Mouse (Mus musculus) kidney, adult 2 months (tissue): Measurements from ENCODE around the gene Ppara. TPM values are rescaled to one million over a fixed set of nuclear protein-coding genes. Genes with fewer than 3 reads are reported as not detected.

ENCODE experiments used
- DNase-seq: peaks from one replicate; pipeline ENCODE4 v3.0.0; 2021
- H3K27ac ChIP-seq: fragments of 200-500 bp; 2 replicates; pipeline ENCODE4 v1.5.1; 2012; ENCODE audit warnings: low read depth, low read length, control low read depth, inconsistent platforms; ENCODE audit not compliant: insufficient read depth
- H3K27me3 ChIP-seq: fragments of 200-500 bp; replicated peaks from 2 replicates; pipeline ENCODE4 v1.6.1; 2012; ENCODE audit warnings: mild to moderate bottlenecking, moderate library complexity, low read length, inconsistent platforms; ENCODE audit not compliant: control insufficient read depth, insufficient read depth
- H3K36me3 ChIP-seq: fragments of 200-500 bp; 2 replicates; pipeline ENCODE4 v1.6.1; 2012; ENCODE audit warnings: mild to moderate bottlenecking, moderate library complexity, low read length, inconsistent platforms; ENCODE audit not compliant: control insufficient read depth, insufficient read depth
- H3K4me1 ChIP-seq: fragments of 200-500 bp; 2 replicates; pipeline ENCODE4 v1.6.1; 2011; ENCODE audit warnings: low read length; ENCODE audit not compliant: control insufficient read depth, insufficient read depth
- H3K4me3 ChIP-seq: fragments of 200-500 bp; 2 replicates; pipeline ENCODE4 v1.5.1; 2011; ENCODE audit warnings: mild to moderate bottlenecking, low read depth, low read length, control low read depth; ENCODE audit not compliant: insufficient read depth
- CTCF ChIP-seq: fragments of 200-500 bp; conservative IDR thresholded peaks from 2 replicates; pipeline ENCODE4 v1.5.1; 2011; ENCODE audit warnings: low read depth, mild to moderate bottlenecking, control low read depth, low read length, moderate library complexity, mixed read lengths; ENCODE audit not compliant: insufficient read depth, insufficient read length
- POLR2A ChIP-seq: fragments of 200-500 bp; IDR thresholded peaks from one replicate; pipeline ENCODE4 v1.6.1; 2011; ENCODE audit warnings: low read depth, low read length, control low read depth
- WGBS: fragments of 180-500 bp; shearing (Covaris S2); methylation state at CpG from one replicate; pipeline ENCODE4 v1.1.7; 2018; 5-methylcytosine and 5-hydroxymethylcytosine counted together
- polyA plus RNA-seq: library from polyadenylated mRNA; depleted of rRNA; stranded (reverse); fragments of >200 nt; gene quantifications from 2 replicates; pipeline ENCODE4 v1.2.3, GENCODE M21; 2012

Ppara gene
- polyA plus RNA-seq, 1 experiment, result 31.3 TPM

DNA sequence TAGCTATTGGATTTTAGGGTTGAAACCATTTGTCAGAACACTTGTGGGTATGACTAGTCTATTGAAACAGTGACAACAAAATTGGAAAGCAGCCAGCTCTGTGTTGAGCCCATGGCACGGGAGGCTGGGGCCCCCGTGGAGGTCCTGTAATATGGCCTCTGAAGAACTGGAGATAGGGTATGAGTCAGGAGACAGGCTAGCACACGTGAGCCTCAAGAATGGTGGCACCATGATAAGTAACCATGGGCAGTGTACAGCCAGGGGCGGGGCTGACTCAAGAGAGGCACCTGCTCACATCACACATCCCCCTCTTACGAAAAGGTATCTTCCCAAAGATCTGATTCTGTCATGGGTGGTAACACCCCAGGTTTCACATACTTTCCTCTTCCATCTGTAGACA lies 51.9 kb downstream of the Ppara start:
- H3K36me3 ChIP-seq, result no peaks in the 10 kb centered on the region; the same call in 1 of the 2 replicates
- 71% methylated on average over 5 of the region's 5 CpGs for WGBS
- DNase-seq, result no peak
- TF ChIP-seq POLR2A (no peak), CTCF (no peak)
- no peaks in the 10 kb centered on the region for H3K27me3 ChIP-seq
- H3K4me3 ChIP-seq, result no peak overlapping the region
- no peaks in the 10 kb centered on the region for H3K4me1 ChIP-seq
- no peak overlapping the region for H3K27ac ChIP-seq

DNA sequence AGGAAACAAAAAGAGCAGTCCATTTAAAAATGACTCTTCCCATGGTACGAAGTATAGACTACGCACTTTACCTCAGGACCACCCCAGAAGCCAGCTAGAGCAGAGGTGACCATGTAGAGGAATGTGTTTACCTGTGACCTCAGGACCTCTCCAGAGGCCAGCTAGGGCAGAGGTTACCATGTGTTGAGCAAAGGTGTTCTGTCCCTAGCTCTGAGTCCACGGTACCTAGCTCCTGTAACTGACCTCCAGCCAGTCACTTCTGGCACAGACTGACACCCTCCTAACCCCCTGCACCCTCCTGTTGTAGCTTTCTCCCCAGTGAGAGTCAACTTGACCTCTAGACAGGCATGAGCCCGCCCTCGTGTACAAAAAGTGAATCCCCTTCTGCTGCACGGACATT lies 52.7 kb downstream of the Ppara start:
- no peak for DNase-seq
- Histone ChIP-seq H3K36me3 (no peaks in the 10 kb centered on the region; the same call in 1 of the 2 replicates), H3K4me1 (no peaks in the 10 kb centered on the region), H3K27me3 (no peaks in the 10 kb centered on the region), H3K27ac (no peak overlapping the region), H3K4me3 (no peak overlapping the region)
- TF ChIP-seq CTCF (no peak), POLR2A (no peak)
- whole genome bisulfite sequencing, result 81% methylated on average over 6 of the region's 6 CpGs

DNA sequence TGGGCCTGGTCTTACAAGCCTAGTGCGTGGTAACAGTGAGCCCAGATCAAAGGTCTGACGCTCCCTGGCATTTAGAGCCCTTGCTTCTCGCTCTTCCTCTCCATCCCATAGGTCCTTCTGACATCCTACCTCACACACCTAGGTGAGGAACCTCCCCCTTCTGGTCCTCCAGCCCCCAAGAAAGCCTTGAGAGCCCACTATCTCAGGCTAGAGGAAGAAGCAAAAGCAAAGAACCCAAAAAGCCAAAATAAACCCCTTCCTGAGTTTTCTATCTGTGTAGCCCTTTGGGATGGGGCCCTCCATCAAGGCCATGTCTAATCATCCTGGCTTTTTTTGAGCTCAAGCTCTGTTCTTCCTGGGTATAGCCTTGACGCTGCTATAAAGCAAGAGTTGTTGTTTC lies 53.3 kb downstream of the Ppara start:
- no peaks in the 10 kb centered on the region for H3K4me1 ChIP-seq
- no peak for DNase-seq
- 90% methylated on average over 4 of the region's 4 CpGs for WGBS
- no peak for TF ChIP-seq POLR2A
- no peak for TF ChIP-seq CTCF
- H3K27me3 ChIP-seq, result no peaks in the 10 kb centered on the region
- no peaks in the 10 kb centered on the region; the same call in 1 of the 2 replicates for H3K36me3 ChIP-seq
- no peak overlapping the region for H3K27ac ChIP-seq
- H3K4me3 ChIP-seq, result no peak overlapping the region

DNA sequence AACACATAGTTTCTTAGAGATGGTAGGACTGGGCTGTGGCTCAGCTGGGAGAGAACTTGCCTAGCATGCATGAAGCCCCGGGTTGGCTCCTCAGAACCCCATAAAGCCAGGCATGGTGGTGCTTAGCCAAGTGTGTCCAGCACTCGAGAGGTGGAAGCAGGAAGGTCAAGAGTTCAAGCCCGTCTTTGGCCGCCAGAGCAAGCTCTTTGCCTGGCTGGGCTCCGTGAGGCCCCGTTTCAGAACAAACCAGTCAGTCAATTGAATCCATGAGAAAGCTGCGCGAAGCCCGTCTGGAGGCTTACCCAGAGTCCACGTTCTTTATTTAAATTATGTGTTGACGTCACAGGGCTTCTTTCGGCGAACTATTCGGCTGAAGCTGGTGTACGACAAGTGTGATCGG lies 53.9 kb downstream of the Ppara start:
- no peaks in the 10 kb centered on the region; the same call in 1 of the 2 replicates for H3K36me3 ChIP-seq
- no peak overlapping the region for H3K27ac ChIP-seq
- DNase-seq, result peak; percentile 71
- no peak overlapping the region for H3K4me3 ChIP-seq
- TF ChIP-seq POLR2A (no peak), CTCF (no peak)
- 48% methylated on average over 16 of the region's 16 CpGs for WGBS
- H3K4me1 ChIP-seq, result no peaks in the 10 kb centered on the region
- no peaks in the 10 kb centered on the region for H3K27me3 ChIP-seq

DNA sequence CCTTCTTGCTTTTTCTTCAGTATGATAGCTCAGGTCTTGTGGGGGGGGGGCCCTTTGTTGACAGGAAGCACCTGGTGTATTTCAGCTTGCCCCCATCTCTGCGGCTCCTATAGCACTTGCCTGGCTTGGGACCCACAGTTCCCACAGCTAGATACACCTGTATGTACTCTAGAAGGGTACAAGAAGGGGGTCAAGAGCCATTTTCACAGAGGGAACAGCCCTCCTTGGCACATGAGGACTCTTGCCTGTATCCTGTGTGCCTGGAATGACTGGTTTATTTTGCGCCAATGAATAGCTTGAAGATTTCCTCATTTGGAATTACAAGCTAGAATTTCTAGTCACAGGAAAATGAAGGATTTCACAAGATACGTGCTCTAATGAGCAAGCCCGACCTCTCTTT lies 56.7 kb downstream of the Ppara start:
- Histone ChIP-seq H3K27ac (no peak overlapping the region), H3K4me1 (no peaks in the 10 kb centered on the region), H3K36me3 (no peaks in the 10 kb centered on the region; the same call in 1 of the 2 replicates), H3K4me3 (no peak overlapping the region), H3K27me3 (no peaks in the 10 kb centered on the region)
- TF ChIP-seq POLR2A (no peak), CTCF (no peak)
- 89% methylated on average over 4 of the region's 4 CpGs for WGBS
- DNase-seq, result no peak

DNA sequence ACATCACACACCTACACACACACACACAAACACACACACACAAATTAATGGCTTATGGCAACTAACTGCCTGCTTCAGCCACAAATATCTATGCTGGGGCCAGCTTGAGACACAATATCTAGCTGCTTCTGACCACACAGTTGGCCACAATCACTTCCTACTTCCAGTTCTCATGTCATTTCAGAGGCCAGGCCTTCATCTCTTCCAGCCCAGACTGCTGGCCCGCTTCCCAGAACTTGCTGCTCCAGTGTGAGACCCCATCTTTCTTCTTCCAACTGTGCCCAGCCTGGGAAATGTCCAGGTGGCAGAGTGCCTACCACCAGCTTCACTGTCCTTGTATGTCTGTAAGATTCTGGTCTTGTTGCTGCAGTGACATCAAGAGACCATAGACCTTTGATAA lies 58.0 kb downstream of the Ppara start:
- Histone ChIP-seq H3K4me3 (no peak overlapping the region), H3K36me3 (no peaks in the 10 kb centered on the region; the same call in 1 of the 2 replicates), H3K27me3 (no peaks in the 10 kb centered on the region), H3K27ac (no peak overlapping the region), H3K4me1 (no peaks in the 10 kb centered on the region)
- 83% methylated on average over 1 of the region's 1 CpGs for WGBS
- no peak for DNase-seq
- no peak for TF ChIP-seq CTCF
- no peak for TF ChIP-seq POLR2A

DNA sequence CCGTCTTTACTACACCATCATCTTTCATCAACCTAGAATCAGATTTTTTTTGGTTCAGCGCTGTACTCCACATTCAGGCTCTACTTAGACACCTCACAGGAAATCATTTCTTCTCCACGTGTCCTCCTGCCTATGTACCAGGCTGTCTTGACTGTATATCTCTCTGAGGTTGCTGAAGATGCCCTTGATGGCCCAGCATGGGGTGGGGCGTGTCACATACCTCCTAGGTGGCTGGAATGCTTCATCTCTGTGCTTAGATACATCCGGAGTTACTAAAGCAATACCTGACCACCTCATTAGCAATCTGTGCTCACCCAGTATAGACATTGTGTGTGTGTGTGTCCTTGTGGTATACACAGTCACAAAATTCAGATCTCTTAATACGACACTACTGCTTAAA lies 60.7 kb downstream of the Ppara start:
- H3K4me1 ChIP-seq, result no peaks in the 10 kb centered on the region
- no peaks in the 10 kb centered on the region; the same call in 1 of the 2 replicates for H3K36me3 ChIP-seq
- TF ChIP-seq POLR2A, result no peak
- TF ChIP-seq CTCF, result no peak
- no peaks in the 10 kb centered on the region for H3K27me3 ChIP-seq
- no peak for DNase-seq
- no peak overlapping the region for H3K27ac ChIP-seq
- 79% methylated on average over 6 of the region's 6 CpGs for WGBS
- no peak overlapping the region for H3K4me3 ChIP-seq
